Mouse (Mus musculus): ENCODE results near the gene Stam. TPM values are rescaled to one million over a fixed set of nuclear protein-coding genes. Genes with fewer than 3 reads are reported as not detected.

Stam gene
- total and polyA plus RNA-seq, 2 experiments from 2014 or later: 29.9 to 42.7 TPM

DNA sequence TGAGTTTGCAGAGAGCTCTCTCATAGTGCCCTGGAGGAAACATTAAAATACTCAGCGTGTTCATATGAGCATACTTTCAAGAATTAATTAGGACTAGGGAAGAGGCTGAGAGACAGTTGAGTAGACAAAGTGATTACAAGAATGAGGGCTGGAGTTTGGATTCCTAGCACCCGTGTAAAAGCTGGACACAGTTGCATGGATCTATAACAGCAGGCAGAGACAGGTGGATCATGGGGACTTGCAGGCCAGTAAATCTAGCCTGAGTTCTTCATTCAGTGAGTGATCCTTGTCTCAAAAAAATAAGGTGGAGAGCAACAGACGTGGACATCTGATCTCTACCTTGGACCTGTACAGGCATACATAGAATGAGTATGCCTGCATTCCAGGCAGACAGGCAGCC lies 85.1 kb downstream of the Stam start:
- H3K27ac ChIP-seq (ENCODE audit: low read depth): no peak overlapping the region
- ATAC-seq (ENCODE audit: insufficient read depth, low read depth) (no peak), DNase-seq (ENCODE audit: low spot score) (no peak)
- H3K9me3 ChIP-seq (replicated peaks; ENCODE audit: control insufficient read depth, low read length): no peaks in the 10 kb centered on the region
- no peak overlapping the region for H3K4me2 ChIP-seq (ENCODE audit: low read depth, low read length)
- no peaks in the 10 kb centered on the region for H3K4me1 ChIP-seq (ENCODE audit: control insufficient read depth, insufficient read depth)
- no peak for TF ChIP-seq EP300 (IDR thresholded peaks at IDR 0.05; ENCODE audit: low read depth)
- no peak for TF ChIP-seq CTCF (IDR thresholded peaks at IDR 0.05; ENCODE audit: low read depth)
- no peaks in the 10 kb centered on the region for H3K36me3 ChIP-seq (replicated peaks; ENCODE audit: control insufficient read depth, insufficient read depth, low read length)
- 47% methylated on average over 3 of the region's 3 CpGs for WGBS
- H3K4me3 ChIP-seq (ENCODE audit: low read depth, low read length): no peak overlapping the region
- H3K27me3 ChIP-seq (ENCODE audit: control insufficient read depth, insufficient read depth, low read length): no peaks in the 10 kb centered on the region
- no peak overlapping the region for H3K9ac ChIP-seq (replicated peaks; ENCODE audit: low read depth, low read length)

- peak; percentile 21 for DNase-seq (ENCODE audit: low spot score)
- Histone ChIP-seq H3K27ac (ENCODE audit: low read depth) (no peak overlapping the region), H3K4me3 (ENCODE audit: low read depth, low read length) (no peak overlapping the region), H3K9ac (replicated peaks; ENCODE audit: low read depth, low read length) (no peak overlapping the region), H3K36me3 (replicated peaks; ENCODE audit: control insufficient read depth, insufficient read depth, low read length) (no peaks in the 10 kb centered on the region), H3K4me2 (ENCODE audit: low read depth, low read length) (no peak overlapping the region), H3K9me3 (replicated peaks; ENCODE audit: control insufficient read depth, low read length) (no peaks in the 10 kb centered on the region), H3K27me3 (ENCODE audit: control insufficient read depth, insufficient read depth, low read length) (no peaks in the 10 kb centered on the region), H3K4me1 (ENCODE audit: control insufficient read depth, insufficient read depth) (peaks cover 5% of the 10 kb centered on the region)
- TF ChIP-seq CTCF (IDR thresholded peaks at IDR 0.05; ENCODE audit: low read depth): peak; percentile 30
- TF ChIP-seq EP300 (IDR thresholded peaks at IDR 0.05; ENCODE audit: low read depth): no peak
- WGBS: 60% methylated on average over 2 of the region's 2 CpGs
- ATAC-seq (ENCODE audit: insufficient read depth, low read depth): no peak
These were observed 85.9 kb downstream of the Stam start for GRCm38 (mm10) chr2:14159756-14160155.

- no peaks in the 10 kb centered on the region for H3K36me3 ChIP-seq (replicated peaks; ENCODE audit: control insufficient read depth, insufficient read depth, low read length)
- no peak for TF ChIP-seq CTCF (IDR thresholded peaks at IDR 0.05; ENCODE audit: low read depth)
- no peak for TF ChIP-seq EP300 (IDR thresholded peaks at IDR 0.05; ENCODE audit: low read depth)
- peak overlapping the region; percentile 5 for H3K27ac ChIP-seq (ENCODE audit: low read depth)
- no peaks in the 10 kb centered on the region for H3K9me3 ChIP-seq (replicated peaks; ENCODE audit: control insufficient read depth, low read length)
- H3K9ac ChIP-seq (replicated peaks; ENCODE audit: low read depth, low read length): no peak overlapping the region
- WGBS: 39% methylated on average over 5 of the region's 5 CpGs
- no peaks in the 10 kb centered on the region for H3K27me3 ChIP-seq (ENCODE audit: control insufficient read depth, insufficient read depth, low read length)
- H3K4me1 ChIP-seq (ENCODE audit: control insufficient read depth, insufficient read depth): peaks cover 12% of the 10 kb centered on the region
- peak; percentile 25; the same call in 1 of the 2 replicates for ATAC-seq (ENCODE audit: insufficient read depth, low read depth)
- peak; percentile 50 for DNase-seq (ENCODE audit: low spot score)
- H3K4me2 ChIP-seq (ENCODE audit: low read depth, low read length): no peak overlapping the region
- H3K4me3 ChIP-seq (ENCODE audit: low read depth, low read length): no peak overlapping the region
These were observed 90.6 kb downstream of the Stam start for GRCm38 (mm10) chr2:14164459-14165030.

- H3K4me2 ChIP-seq (ENCODE audit: low read depth, low read length): no peak overlapping the region
- H3K36me3 ChIP-seq (replicated peaks; ENCODE audit: control insufficient read depth, insufficient read depth, low read length): no peaks in the 10 kb centered on the region
- H3K9me3 ChIP-seq (replicated peaks; ENCODE audit: control insufficient read depth, low read length): no peaks in the 10 kb centered on the region
- H3K9ac ChIP-seq (replicated peaks; ENCODE audit: low read depth, low read length): no peak overlapping the region
- H3K4me1 ChIP-seq (ENCODE audit: control insufficient read depth, insufficient read depth): peaks cover 12% of the 10 kb centered on the region
- WGBS: 20% methylated on average over 2 of the region's 2 CpGs
- no peak for TF ChIP-seq CTCF (IDR thresholded peaks at IDR 0.05; ENCODE audit: low read depth)
- no peak for TF ChIP-seq EP300 (IDR thresholded peaks at IDR 0.05; ENCODE audit: low read depth)
- ATAC-seq (ENCODE audit: insufficient read depth, low read depth) (no peak), DNase-seq (ENCODE audit: low spot score) (no peak)
- no peak overlapping the region for H3K4me3 ChIP-seq (ENCODE audit: low read depth, low read length)
- H3K27me3 ChIP-seq (ENCODE audit: control insufficient read depth, insufficient read depth, low read length): no peaks in the 10 kb centered on the region
- H3K27ac ChIP-seq (ENCODE audit: low read depth): peak overlapping the region; percentile 5; the same call in 1 of the 2 replicates
These were observed 91.2 kb downstream of the Stam start for GRCm38 (mm10) chr2:14165066-14165465.

DNA sequence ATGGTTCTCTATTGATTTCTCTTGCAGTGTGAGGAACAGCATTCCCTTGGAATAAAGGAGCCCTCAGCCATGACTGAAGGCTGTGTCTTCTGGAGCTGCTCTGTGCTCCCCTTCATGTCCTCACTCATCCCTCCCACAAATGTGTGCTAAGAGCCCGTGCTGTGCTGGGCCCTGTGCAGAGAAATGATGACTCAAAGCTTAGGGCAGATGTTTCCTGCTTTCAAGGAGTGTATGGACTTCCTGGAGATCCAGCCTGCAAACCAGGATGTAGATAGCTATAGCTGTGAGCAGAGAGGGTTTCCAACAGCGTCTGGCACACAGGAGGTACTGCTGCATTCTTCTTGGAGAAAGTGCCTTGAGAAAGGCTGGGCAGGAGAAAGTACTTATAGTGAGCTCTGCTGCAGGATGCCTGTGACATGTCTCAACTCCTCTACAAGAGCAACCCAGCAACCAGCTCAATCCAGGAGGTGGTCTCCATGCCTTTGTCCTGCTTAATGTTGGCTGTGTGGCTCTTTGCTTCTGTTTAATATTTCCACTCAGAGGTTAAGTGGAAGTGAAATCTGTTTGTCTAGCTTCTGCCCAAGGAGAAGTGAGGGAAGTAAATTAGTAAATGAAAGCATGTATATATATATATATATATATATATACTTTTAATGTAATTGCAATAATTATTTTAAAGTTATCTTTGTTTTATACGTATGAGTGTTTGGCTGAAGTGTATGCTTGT lies 91.9 kb downstream of the Stam start:
- WGBS: 66% methylated on average over 3 of the region's 3 CpGs
- Histone ChIP-seq H3K9ac (replicated peaks; ENCODE audit: low read depth, low read length) (no peak overlapping the region), H3K27me3 (ENCODE audit: control insufficient read depth, insufficient read depth, low read length) (no peaks in the 10 kb centered on the region), H3K27ac (ENCODE audit: low read depth) (peak overlapping the region; percentile 5; the same call in 1 of the 2 replicates), H3K4me3 (ENCODE audit: low read depth, low read length) (no peak overlapping the region), H3K4me1 (ENCODE audit: control insufficient read depth, insufficient read depth) (peaks cover 12% of the 10 kb centered on the region), H3K4me2 (ENCODE audit: low read depth, low read length) (no peak overlapping the region), H3K9me3 (replicated peaks; ENCODE audit: control insufficient read depth, low read length) (no peaks in the 10 kb centered on the region), H3K36me3 (replicated peaks; ENCODE audit: control insufficient read depth, insufficient read depth, low read length) (no peaks in the 10 kb centered on the region)
- TF ChIP-seq EP300 (IDR thresholded peaks at IDR 0.05; ENCODE audit: low read depth): no peak
- peak; percentile 54 for DNase-seq (ENCODE audit: low spot score)
- peak; percentile 89 for ATAC-seq (ENCODE audit: insufficient read depth, low read depth)

Measured in heart, postnatal 0 days (tissue).